Mouse (Mus musculus) T-helper 2 cell (primary cell): Measurements from ENCODE around the gene Rtl5.

Experiments used
- in situ Hi-C: fragments of 300-600 bp; cut with MboI, MseI; formaldehyde crosslinking; loops from one replicate; pipeline ENCODE4 v1.15.1; 2025; ENCODE audit warnings: high pct_unique_total_duplicates

The Rtl5 gene

GRCm38 (mm10) chrX:102066134-102066533, 5.0 kb downstream of the Rtl5 start:
- in situ Hi-C loops, result no loop called here

GRCm38 (mm10) chrX:102065213-102065775, 5.8 kb downstream of the Rtl5 start:
- in situ Hi-C loops, result no loop called here

- in situ Hi-C loops, result no loop called here
These were observed 7.0 kb downstream of the Rtl5 start for GRCm38 (mm10) chrX:102064062-102064461.

GRCm38 (mm10) chrX:102060891-102061290, 10.2 kb downstream of the Rtl5 start:
- in situ Hi-C loops, result no loop called here

GRCm38 (mm10) chrX:102060243-102060642, 10.9 kb downstream of the Rtl5 start:
- in situ Hi-C loops, result no loop called here

GRCm38 (mm10) chrX:102059437-102059836, 11.7 kb downstream of the Rtl5 start:
- in situ Hi-C loops, result no loop called here

- in situ Hi-C loops, result no loop called here
These were observed 17.1 kb downstream of the Rtl5 start for GRCm38 (mm10) chrX:102054009-102054408.

- in situ Hi-C loops, result no loop called here
These were observed 17.7 kb downstream of the Rtl5 start for GRCm38 (mm10) chrX:102053371-102053770.

- in situ Hi-C loops, result no loop called here
These were observed 19.9 kb downstream of the Rtl5 start for GRCm38 (mm10) chrX:102051225-102051624.

- in situ Hi-C loops, result no loop called here
These were observed 20.6 kb downstream of the Rtl5 start for GRCm38 (mm10) chrX:102050552-102050951.

- in situ Hi-C loops, result no loop called here
These were observed 28.7 kb downstream of the Rtl5 start for GRCm38 (mm10) chrX:102042386-102042785.

- in situ Hi-C loops, result no loop called here
These were observed 29.5 kb downstream of the Rtl5 start for GRCm38 (mm10) chrX:102041562-102041961.

- in situ Hi-C loops, result no loop called here
These were observed 33.6 kb downstream of the Rtl5 start for GRCm38 (mm10) chrX:102037506-102037905.

- in situ Hi-C loops, result no loop called here
These were observed 34.2 kb downstream of the Rtl5 start for GRCm38 (mm10) chrX:102036866-102037361.

GRCm38 (mm10) chrX:102035671-102036070, 35.4 kb downstream of the Rtl5 start:
- in situ Hi-C loops, result no loop called here

GRCm38 (mm10) chrX:102033566-102033965, 37.5 kb downstream of the Rtl5 start:
- in situ Hi-C loops, result no loop called here

- in situ Hi-C loops, result no loop called here
These were observed 38.7 kb downstream of the Rtl5 start for GRCm38 (mm10) chrX:102032431-102032830.

GRCm38 (mm10) chrX:102031851-102032250, 39.3 kb downstream of the Rtl5 start:
- in situ Hi-C loops, result no loop called here

GRCm38 (mm10) chrX:102024976-102025375, 46.1 kb downstream of the Rtl5 start:
- in situ Hi-C loops, result no loop called here

- in situ Hi-C loops, result no loop called here
These were observed 51.4 kb downstream of the Rtl5 start for GRCm38 (mm10) chrX:102019471-102020240.

GRCm38 (mm10) chrX:102018890-102019289, 52.2 kb downstream of the Rtl5 start:
- in situ Hi-C loops, result no loop called here

- in situ Hi-C loops, result no loop called here
These were observed 53.7 kb downstream of the Rtl5 start for GRCm38 (mm10) chrX:102017213-102017923.
